Comparison of ENCODE assay signal across 37 mouse cellular contexts in genomic region chr11:108320561-108320960, GRCm38 (mm10). TPM values are rescaled to one million over a fixed set of nuclear protein-coding genes. Genes with fewer than 3 reads are reported as not detected.
"Had no signal": no experiment of that assay in that cellular context is flagged by ENCODE, and none has a peak within 500 bp of the region (broad histone marks: within the 10 kb centered on the region; RNA-seq: fewer than 3 reads in every experiment).

No protein-coding gene starts in this region.

- H3K27ac ChIP-seq: left cerebral cortex, adult 2 months; limb, embryonic 10.5 days; limb, embryonic 12.5 days; limb, embryonic 13.5 days; limb, embryonic 15.5 days; liver, embryonic 12.5 days; liver, embryonic 13.5 days; liver, embryonic 14.5 days; liver, embryonic 15.5 days; lung, embryonic 15.5 days; macrophage; midbrain, embryonic 12.5 days; midbrain, embryonic 13.5 days; midbrain, embryonic 15.5 days; neural tube, embryonic 12.5 days; neural tube, embryonic 13.5 days had no signal

- H3K27me3 ChIP-seq: limb, embryonic 12.5 days; limb, embryonic 13.5 days; limb, embryonic 15.5 days; liver, embryonic 12.5 days; liver, embryonic 13.5 days; liver, embryonic 15.5 days; lung, embryonic 15.5 days; midbrain, embryonic 12.5 days; midbrain, embryonic 13.5 days; midbrain, embryonic 15.5 days; neural tube, embryonic 12.5 days; neural tube, embryonic 13.5 days had no signal

- H3K36me3 ChIP-seq: limb, embryonic 10.5 days; limb, embryonic 12.5 days; limb, embryonic 13.5 days; limb, embryonic 15.5 days; liver, embryonic 12.5 days; liver, embryonic 13.5 days; liver, embryonic 15.5 days; lung, embryonic 15.5 days; midbrain, embryonic 12.5 days; midbrain, embryonic 13.5 days; midbrain, embryonic 15.5 days; neural tube, embryonic 12.5 days; neural tube, embryonic 13.5 days had no signal

- H3K4me3 ChIP-seq: left cerebral cortex, adult 2 months; limb, embryonic 10.5 days; limb, embryonic 12.5 days; limb, embryonic 13.5 days; limb, embryonic 15.5 days; liver, embryonic 12.5 days; liver, embryonic 13.5 days; liver, embryonic 15.5 days; lung, embryonic 15.5 days; midbrain, embryonic 12.5 days; midbrain, embryonic 13.5 days; midbrain, embryonic 15.5 days; myocyte; neural tube, embryonic 12.5 days; neural tube, embryonic 13.5 days had no signal

- DNase-seq: left cerebral cortex, postnatal 4 days; liver; liver, embryonic 13.5 days; liver, postnatal 0 days; lung, adult 18-20 months; lung, adult 2 months; lung, embryonic 14.5 days; lung, postnatal 10 days; lung, postnatal 14 days; lung, postnatal 36 days; lung, postnatal 4 days; midbrain, embryonic 14.5 days had no signal

- H3K9ac ChIP-seq: limb, embryonic 12.5 days; limb, embryonic 13.5 days; limb, embryonic 15.5 days; liver, embryonic 12.5 days; liver, embryonic 13.5 days; liver, embryonic 14.5 days; liver, embryonic 15.5 days; liver, postnatal 0 days; lung, embryonic 14.5 days; lung, embryonic 15.5 days; midbrain, embryonic 12.5 days; midbrain, embryonic 13.5 days; midbrain, embryonic 15.5 days; neural tube, embryonic 12.5 days; neural tube, embryonic 13.5 days had no signal

- H3K4me2 ChIP-seq: limb, embryonic 12.5 days; limb, embryonic 13.5 days; limb, embryonic 15.5 days; liver, embryonic 11.5 days; liver, embryonic 12.5 days; liver, embryonic 13.5 days; liver, embryonic 15.5 days; lung, embryonic 14.5 days; lung, embryonic 15.5 days; midbrain, embryonic 12.5 days; midbrain, embryonic 13.5 days; midbrain, embryonic 15.5 days; neural tube, embryonic 12.5 days; neural tube, embryonic 13.5 days had no signal

- H3K9me3 ChIP-seq: limb, embryonic 10.5 days; limb, embryonic 12.5 days; limb, embryonic 13.5 days; limb, embryonic 15.5 days; liver, embryonic 12.5 days; liver, embryonic 13.5 days; liver, embryonic 15.5 days; lung, embryonic 15.5 days; midbrain, embryonic 12.5 days; midbrain, embryonic 13.5 days; midbrain, embryonic 15.5 days; neural tube, embryonic 12.5 days; neural tube, embryonic 13.5 days had no signal

- ATAC-seq: liver, postnatal 0 days; lung, postnatal 0 days; midbrain, embryonic 13.5 days; midbrain, embryonic 15.5 days; midbrain, embryonic 16.5 days had no signal

- H3K4me1 ChIP-seq: liver, embryonic 15.5 days; lung, embryonic 15.5 days; midbrain, embryonic 12.5 days; midbrain, embryonic 15.5 days; neural tube, embryonic 12.5 days had no signal

RNA-seq across cellular contexts. Expression of gene Apoh, which starts 22.6 kb away (rescaled TPM):
- total RNA-seq: left cerebral cortex, postnatal 4 days; megakaryocyte progenitor cell, adult 5-6 weeks; megakaryocyte-erythroid progenitor cell, adult 5-6 weeks; midbrain, postnatal 0 days; monocyte, adult 5-6 weeks had no signal
- polyA plus RNA-seq: limb, embryonic 10.5 days; limb, embryonic 11.5 days; limb, embryonic 12.5 days; limb, embryonic 13.5 days; macrophage; midbrain, embryonic 12.5 days; neural tube, embryonic 11.5 days; neural tube, embryonic 12.5 days had no signal
